Mouse (Mus musculus): ENCODE measurements around the gene Sult4a1. TPM values are rescaled to one million over a fixed set of nuclear protein-coding genes. Genes with fewer than 3 reads are reported as not detected.

Gene Sult4a1
- total RNA-seq, 2 experiments from 2014 or later = not detected

DNA sequence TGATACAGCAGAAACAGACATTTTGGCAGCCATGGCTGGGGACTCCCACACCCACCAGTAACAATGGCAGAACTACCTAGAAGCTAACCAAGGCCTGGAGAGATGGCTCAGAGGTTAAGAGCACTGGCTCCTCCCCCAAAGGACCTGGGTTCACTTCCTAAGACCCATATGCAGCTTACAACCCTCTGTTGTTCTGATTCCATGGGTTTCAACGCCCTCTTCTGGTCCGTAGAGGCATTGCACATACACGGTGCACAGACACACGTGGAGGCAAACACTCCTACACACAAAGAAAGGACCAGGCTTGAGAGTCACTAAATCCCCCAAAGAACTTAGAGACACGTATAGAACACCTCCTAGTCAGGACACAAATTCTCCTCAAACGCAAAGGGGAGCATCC lies 60.0 kb downstream of the Sult4a1 start:
- no peak for DNase-seq (ENCODE audit: low spot score)

DNA sequence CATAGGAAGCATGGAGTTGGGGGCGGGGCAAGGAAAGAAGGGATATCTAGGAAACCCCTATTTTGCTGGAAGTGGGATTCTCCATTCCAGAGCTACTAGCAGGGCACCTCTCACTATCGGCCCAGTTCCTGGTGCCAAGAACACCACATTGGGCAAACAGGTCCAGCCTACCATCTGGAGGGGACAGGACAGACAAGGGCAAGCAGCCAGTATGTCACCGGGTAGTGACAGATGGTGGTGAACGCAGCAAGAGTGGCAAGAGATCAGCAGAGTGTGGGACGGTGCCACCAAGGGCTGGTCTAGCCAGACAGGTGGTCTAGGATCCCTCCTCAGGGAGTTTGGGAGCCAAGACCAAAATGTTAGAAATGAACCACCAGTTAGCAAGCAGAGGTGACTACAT lies 68.5 kb downstream of the Sult4a1 start:
- DNase-seq (ENCODE audit: low spot score) = no peak

Other genes starting within 250 kb of the Sult4a1 start
- 1 to 10 TPM; 5.0 to 6.7 TPM for gene Efcab6, start 40.4 kb downstream of the Sult4a1 start, total RNA-seq (2021)
- under 1 TPM in 1 of 2 experiments, not detected in 1; 0.14 TPM for gene Pnpla5, start 17.4 kb upstream of the Sult4a1 start, total RNA-seq (2021)
- gene Pnpla3, start 62.1 kb upstream of the Sult4a1 start, total RNA-seq (2021) = 10 to 100 TPM in 1 of 2 experiments, 1 to 10 TPM in 1; 5.0 to 10.8 TPM
- 100 to 1,000 TPM; 174 to 210 TPM for gene Samm50, start 86.5 kb upstream of the Sult4a1 start, total RNA-seq (2021)
- gene Parvb, start 126.3 kb upstream of the Sult4a1 start, total RNA-seq (2021) = 10 to 100 TPM; 35.7 to 58.2 TPM
- gene Parvg, start 218.3 kb upstream of the Sult4a1 start, total RNA-seq (2021) = 1 to 10 TPM; 1.0 to 1.4 TPM

Data from gastrocnemius, adult 18-20 months (tissue).